Mouse (Mus musculus) mature B cell (primary cell): ENCODE data around the gene Gmcl1.

ENCODE experiments used
- in situ Hi-C: fragments of 300-500 bp; cut with MboI; formaldehyde crosslinking; loops from 2 replicates; pipeline ENCODE4 v1.14.3; 2019

The Gmcl1 gene

GRCm38 (mm10) chr6:86736313-86736712 lies 3.1 kb upstream of the Gmcl1 start:
- in situ Hi-C loops, result no loop called here

GRCm38 (mm10) chr6:86732276-86733173 lies 658 bp downstream of the Gmcl1 start:
- in situ Hi-C loops, result no loop called here

- in situ Hi-C loops, result no loop called here
Measured at GRCm38 (mm10) chr6:86728711-86729110, 4.5 kb downstream of the Gmcl1 start.

GRCm38 (mm10) chr6:86721977-86722376 lies 11.2 kb downstream of the Gmcl1 start:
- in situ Hi-C loops, result no loop called here

GRCm38 (mm10) chr6:86708072-86708774 lies 25.0 kb downstream of the Gmcl1 start:
- in situ Hi-C loops, result no loop called here

- in situ Hi-C loops, result no loop called here
Measured at GRCm38 (mm10) chr6:86702577-86702976, 30.6 kb downstream of the Gmcl1 start.

GRCm38 (mm10) chr6:86697903-86698302 lies 35.3 kb downstream of the Gmcl1 start:
- in situ Hi-C loops, result loop anchor here (25.0 kb wide), 1 partner anchor 261 kb away; the partner anchor contains the start of genes C87436 and Gm44790

- in situ Hi-C loops, result loop anchor here (25.0 kb wide), 1 partner anchor 259 kb away; the partner anchor contains the start of genes C87436 and Gm44790
Measured at GRCm38 (mm10) chr6:86696213-86696612, 37.0 kb downstream of the Gmcl1 start.

GRCm38 (mm10) chr6:86694465-86694864 lies 38.7 kb downstream of the Gmcl1 start:
- in situ Hi-C loops, result loop anchor here (25.0 kb wide), 1 partner anchor 257 kb away; the partner anchor contains the start of genes C87436 and Gm44790

- in situ Hi-C loops, result loop anchor here (25.0 kb wide), 1 partner anchor 252 kb away; the partner anchor contains the start of genes C87436 and Gm44790
Measured at GRCm38 (mm10) chr6:86689671-86690070, 43.5 kb downstream of the Gmcl1 start.

GRCm38 (mm10) chr6:86686971-86687370 lies 46.2 kb downstream of the Gmcl1 start:
- in situ Hi-C loops, result loop anchor here (25.0 kb wide), 1 partner anchor 250 kb away; the partner anchor contains the start of genes C87436 and Gm44790

GRCm38 (mm10) chr6:86684655-86685011 lies 48.5 kb downstream of the Gmcl1 start:
- in situ Hi-C loops, result loop anchor here (25.0 kb wide), 1 partner anchor 247 kb away; the partner anchor contains the start of genes C87436 and Gm44790

GRCm38 (mm10) chr6:86683872-86684654 lies 49.1 kb downstream of the Gmcl1 start, which contains the start of gene Snrnp27:
Gene Snrnp27, minus strand, starts transcription at chr6:86684522.
- in situ Hi-C loops, result loop anchor here (25.0 kb wide), 1 partner anchor 247 kb away; the partner anchor contains the start of genes C87436 and Gm44790

- in situ Hi-C loops, result loop anchor here (25.0 kb wide), 1 partner anchor 244 kb away; the partner anchor contains the start of genes C87436 and Gm44790
Measured at GRCm38 (mm10) chr6:86681289-86681688, 51.9 kb downstream of the Gmcl1 start.

- in situ Hi-C loops, result loop anchor here (10.0 to 25.0 kb wide), 2 partner anchors 124 to 241 kb away; partner anchors contain the start of genes C87436 and Gm44790
Measured at GRCm38 (mm10) chr6:86678341-86678740, 54.8 kb downstream of the Gmcl1 start.

- in situ Hi-C loops, result loop anchor here (10.0 kb wide), 1 partner anchor 116 kb away; no protein-coding TSS in a partner anchor
Measured at GRCm38 (mm10) chr6:86670873-86671272, 62.3 kb downstream of the Gmcl1 start.

GRCm38 (mm10) chr6:86669240-86669727 lies 63.9 kb downstream of the Gmcl1 start:
- in situ Hi-C loops, result no loop called here

- in situ Hi-C loops, result no loop called here
Measured at GRCm38 (mm10) chr6:86668580-86669239, 64.5 kb downstream of the Gmcl1 start, which contains the start of gene Mxd1. Gene Mxd1, minus strand, starts transcription at chr6:86669161.

- in situ Hi-C loops, result no loop called here
Measured at GRCm38 (mm10) chr6:86667061-86667460, 66.1 kb downstream of the Gmcl1 start.
